Mouse (Mus musculus) CH12.LX (cell line): Measurements from ENCODE around the gene Evc2.

Experiments used
- CHD1 ChIP-seq: IDR thresholded peaks from 2 replicates; pipeline ENCODE4 v1.6.1; 2012; ENCODE audit warnings: low read depth, low read length, improper control_type of control experiment, inconsistent platforms
- CHD2 ChIP-seq: IDR thresholded peaks from 2 replicates; pipeline ENCODE4 v1.6.1; 2011; ENCODE audit warnings: low read length, improper control_type of control experiment
- CTCF ChIP-seq, 2 experiments: IDR thresholded peaks in 1 of 2; conservative IDR thresholded peaks in 1 of 2; 2 replicates each; pipeline ENCODE4 v1.5.1; 2011 to 2012; ENCODE audit warnings: low read depth in 2 of 2, low read length in 2 of 2, improper control_type of control experiment in 1 of 2, inconsistent platforms in 1 of 2, mild to moderate bottlenecking in 1 of 2, moderate library complexity in 1 of 2
- EP300 ChIP-seq: IDR thresholded peaks from 2 replicates; pipeline ENCODE4 v1.6.1; 2011; ENCODE audit warnings: low read length, improper control_type of control experiment
- ETS1 ChIP-seq: conservative IDR thresholded peaks from 2 replicates; pipeline ENCODE4 v1.6.1; 2012; ENCODE audit warnings: low read depth, mild to moderate bottlenecking, inconsistent platforms, low read length, improper control_type of control experiment, moderate library complexity
- GABPA ChIP-seq: IDR thresholded peaks from 2 replicates; pipeline ENCODE4 v1.6.1; 2012; ENCODE audit warnings: low read depth, low read length, improper control_type of control experiment, inconsistent platforms; ENCODE audit not compliant: insufficient replicate concordance
- HCFC1 ChIP-seq: IDR thresholded peaks from 2 replicates; pipeline ENCODE4 v1.6.1; 2012; ENCODE audit warnings: low read depth, mild to moderate bottlenecking, inconsistent platforms, low read length, improper control_type of control experiment
- MAFK ChIP-seq: IDR thresholded peaks from 2 replicates; pipeline ENCODE4 v1.6.1; 2011; ENCODE audit warnings: low read length, improper control_type of control experiment; ENCODE audit not compliant: insufficient replicate concordance
- MAX ChIP-seq: IDR thresholded peaks from 2 replicates; pipeline ENCODE4 v1.6.1; 2011; ENCODE audit warnings: low read length, improper control_type of control experiment
- MXI1 ChIP-seq: IDR thresholded peaks from 2 replicates; pipeline ENCODE4 v1.6.1; 2011; ENCODE audit warnings: mild to moderate bottlenecking, low read depth, low read length, improper control_type of control experiment
- NELFE ChIP-seq: IDR thresholded peaks from 2 replicates; pipeline ENCODE4 v1.6.1; 2011; ENCODE audit warnings: low read depth, low read length, improper control_type of control experiment
- NRF1 ChIP-seq: IDR thresholded peaks from 2 replicates; pipeline ENCODE4 v1.6.1; 2014; ENCODE audit warnings: low read depth, mild to moderate bottlenecking, inconsistent platforms, low read length, improper control_type of control experiment, moderate library complexity
- POLR2A ChIP-seq: IDR thresholded peaks from 2 replicates; pipeline ENCODE4 v1.6.1; 2011; ENCODE audit warnings: low read depth, mild to moderate bottlenecking, improper control_type of control experiment, low read length
- ZC3H11A ChIP-seq: IDR thresholded peaks from 2 replicates; pipeline ENCODE4 v1.6.1; 2012; ENCODE audit warnings: low read depth, mild to moderate bottlenecking, inconsistent platforms, low read length, improper control_type of control experiment

GRCm38 (mm10) chr5:37388646-37389045 lies 50.3 kb downstream of the Evc2 start:
- TF ChIP-seq CHD1: no peak
- TF ChIP-seq CTCF (conservative IDR thresholded peaks at IDR 0.05 in 1 of 2, IDR thresholded peaks at IDR 0.05 in 1 of 2; ENCODE audit: low read depth in 2 of 2, low read length in 2 of 2): no peak
- no peak for TF ChIP-seq MXI1
- TF ChIP-seq POLR2A: no peak
- no peak for TF ChIP-seq MAX
- no peak for TF ChIP-seq CHD2
- TF ChIP-seq GABPA: no peak
- no peak for TF ChIP-seq MAFK
- TF ChIP-seq NRF1: no peak
- TF ChIP-seq ZC3H11A: no peak
- no peak for TF ChIP-seq EP300
- TF ChIP-seq ETS1: no peak
- TF ChIP-seq HCFC1: no peak
- TF ChIP-seq NELFE: no peak
